Mouse (Mus musculus) WW6 (cell line): ENCODE measurements around the gene Rhoj.

Experiments used
- DNase-seq: peaks from one replicate; pipeline ENCODE4 v3.0.0-alpha.2; 2013; ENCODE audit warnings: low read depth, low spot score

The Rhoj gene

GRCm38 (mm10) chr12:75394011-75394773 lies 86.1 kb downstream of the Rhoj start:
- DNase-seq: no peak

GRCm38 (mm10) chr12:75396616-75397015 lies 88.5 kb downstream of the Rhoj start:
- no peak for DNase-seq

GRCm38 (mm10) chr12:75397077-75397476 lies 89.0 kb downstream of the Rhoj start:
- DNase-seq: no peak

GRCm38 (mm10) chr12:75412964-75413363 lies 104.8 kb downstream of the Rhoj start:
- no peak for DNase-seq

- DNase-seq: no peak
Observed at GRCm38 (mm10) chr12:75414991-75415390, 106.9 kb downstream of the Rhoj start.

GRCm38 (mm10) chr12:75416681-75417080 lies 108.6 kb downstream of the Rhoj start, which contains the start of gene Gphb5:
Gene Gphb5, minus strand, starts transcription at chr12:75416781.
- no peak for DNase-seq

GRCm38 (mm10) chr12:75424359-75424758 lies 116.2 kb downstream of the Rhoj start:
- no peak for DNase-seq

GRCm38 (mm10) chr12:75424817-75425216 lies 116.7 kb downstream of the Rhoj start:
- DNase-seq: no peak

- no peak for DNase-seq
Observed at GRCm38 (mm10) chr12:75425882-75426281, 117.8 kb downstream of the Rhoj start.

GRCm38 (mm10) chr12:75428719-75429118 lies 120.6 kb downstream of the Rhoj start:
- DNase-seq: no peak

- DNase-seq: no peak
Observed at GRCm38 (mm10) chr12:75429685-75430396, 121.7 kb downstream of the Rhoj start.

- DNase-seq: peak; percentile 22
Observed at GRCm38 (mm10) chr12:75432400-75432799, 124.3 kb downstream of the Rhoj start.

- DNase-seq: no peak
Observed at GRCm38 (mm10) chr12:75446245-75446644, 138.1 kb downstream of the Rhoj start.

GRCm38 (mm10) chr12:75448921-75449320 lies 140.8 kb downstream of the Rhoj start:
- DNase-seq: no peak

- DNase-seq: no peak
Observed at GRCm38 (mm10) chr12:75449475-75449966, 141.4 kb downstream of the Rhoj start.

- no peak for DNase-seq
Observed at GRCm38 (mm10) chr12:75450011-75450410, 141.9 kb downstream of the Rhoj start.

GRCm38 (mm10) chr12:75450592-75450991 lies 142.5 kb downstream of the Rhoj start:
- DNase-seq: no peak
